Mouse (Mus musculus) kidney, adult 2 months (tissue): Measurements from ENCODE around the gene Gm49337.

ENCODE experiments used
- CTCF ChIP-seq: fragments of 200-500 bp; conservative IDR thresholded peaks from 2 replicates; pipeline ENCODE4 v1.5.1; 2011; ENCODE audit warnings: low read depth, mild to moderate bottlenecking, control low read depth, low read length, moderate library complexity, mixed read lengths; ENCODE audit not compliant: insufficient read depth, insufficient read length
- POLR2A ChIP-seq: fragments of 200-500 bp; IDR thresholded peaks from one replicate; pipeline ENCODE4 v1.6.1; 2011; ENCODE audit warnings: low read depth, low read length, control low read depth

DNA sequence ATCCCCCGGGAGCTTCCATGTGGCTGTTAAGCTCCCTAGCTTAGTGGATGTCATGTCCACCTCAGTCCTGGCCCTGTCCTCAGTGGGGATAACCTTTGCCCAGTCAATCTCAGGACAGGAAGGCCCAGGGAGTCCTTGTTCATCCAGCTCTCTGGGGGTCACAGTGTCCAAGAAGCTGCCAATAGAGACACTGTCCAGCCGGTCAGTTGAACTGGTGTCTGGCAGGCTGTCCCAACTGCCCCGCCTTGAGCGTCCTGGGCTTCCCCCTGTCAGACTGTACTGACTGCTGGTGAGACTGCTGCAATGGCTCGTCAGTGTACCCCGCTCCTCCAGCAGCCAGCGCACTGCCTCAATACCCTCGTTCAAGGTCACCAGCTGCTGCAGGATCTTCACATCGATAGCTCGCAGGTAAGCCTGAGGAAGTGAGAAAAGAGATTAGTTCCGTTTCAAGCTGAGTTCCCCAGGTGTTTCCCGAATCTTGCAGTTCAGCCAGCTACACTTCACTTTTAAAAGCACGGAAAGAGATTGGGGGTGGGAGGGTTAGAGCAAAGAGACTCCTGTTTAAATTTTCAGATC, 35.7 kb upstream of the Gm49337 start:
- TF ChIP-seq CTCF (no peak), POLR2A (no peak)
